Mouse (Mus musculus): ENCODE results near the gene Gpx3. TPM values are rescaled to one million over a fixed set of nuclear protein-coding genes. Genes with fewer than 3 reads are reported as not detected.

The Gpx3 gene
- polyA plus RNA-seq, 1 experiment from 2014 or later, result 156 TPM

GRCm38 (mm10) chr11:54920127-54920972 lies 18.1 kb downstream of the Gpx3 start:
- Histone ChIP-seq H3K9me3 (replicated peaks) (no peaks in the 10 kb centered on the region), H3K36me3 (peaks cover 85% of the 10 kb centered on the region), H3K4me2 (no peak overlapping the region), H3K27me3 (no peaks in the 10 kb centered on the region), H3K27ac (no peak overlapping the region), H3K4me3 (replicated peaks) (no peak overlapping the region), H3K9ac (no peak overlapping the region), H3K4me1 (peaks cover 19% of the 10 kb centered on the region)
- ATAC-seq (replicated peaks; ENCODE audit: low FRiP score), result 0 out of 2 replicates have a peak, but pooled peaks have one; percentile 40
- WGBS, result 61% methylated on average over 11 of the region's 11 CpGs

GRCm38 (mm10) chr11:54920973-54921580 lies 18.8 kb downstream of the Gpx3 start:
- Histone ChIP-seq H3K4me3 (replicated peaks) (no peak overlapping the region), H3K4me2 (no peak overlapping the region), H3K4me1 (peaks cover 19% of the 10 kb centered on the region), H3K9me3 (replicated peaks) (no peaks in the 10 kb centered on the region), H3K36me3 (peaks cover 83% of the 10 kb centered on the region), H3K27ac (peak overlapping the region; percentile 63), H3K27me3 (no peaks in the 10 kb centered on the region), H3K9ac (no peak overlapping the region)
- ATAC-seq (replicated peaks; ENCODE audit: low FRiP score), result no peak
- 67% methylated on average over 6 of the region's 6 CpGs for WGBS

- H3K4me1 ChIP-seq, result peaks cover 19% of the 10 kb centered on the region
- H3K4me2 ChIP-seq, result no peak overlapping the region
- no peak overlapping the region for H3K9ac ChIP-seq
- 42% methylated on average over 7 of the region's 7 CpGs for WGBS
- no peak overlapping the region for H3K4me3 ChIP-seq (replicated peaks)
- H3K27me3 ChIP-seq, result no peaks in the 10 kb centered on the region
- no peaks in the 10 kb centered on the region for H3K9me3 ChIP-seq (replicated peaks)
- peaks cover 83% of the 10 kb centered on the region for H3K36me3 ChIP-seq
- ATAC-seq (replicated peaks; ENCODE audit: low FRiP score), result peak; percentile 59; the same call in 1 of the 2 replicates
- H3K27ac ChIP-seq, result peak overlapping the region; percentile 63
These were observed 19.5 kb downstream of the Gpx3 start for GRCm38 (mm10) chr11:54921798-54922197.

- Histone ChIP-seq H3K4me1 (peaks cover 19% of the 10 kb centered on the region), H3K27me3 (no peaks in the 10 kb centered on the region), H3K36me3 (peaks cover 83% of the 10 kb centered on the region), H3K4me2 (no peak overlapping the region), H3K4me3 (replicated peaks) (no peak overlapping the region), H3K9me3 (replicated peaks) (no peaks in the 10 kb centered on the region), H3K27ac (no peak overlapping the region), H3K9ac (no peak overlapping the region)
- WGBS, result 82% methylated on average over 3 of the region's 3 CpGs
- ATAC-seq (replicated peaks; ENCODE audit: low FRiP score), result no peak
These were observed 20.2 kb downstream of the Gpx3 start for GRCm38 (mm10) chr11:54922488-54922887.

GRCm38 (mm10) chr11:54924145-54924544 lies 21.9 kb downstream of the Gpx3 start:
- Histone ChIP-seq H3K27me3 (no peaks in the 10 kb centered on the region), H3K9me3 (replicated peaks) (no peaks in the 10 kb centered on the region), H3K36me3 (peaks cover 83% of the 10 kb centered on the region), H3K27ac (no peak overlapping the region), H3K4me3 (replicated peaks) (no peak overlapping the region), H3K4me1 (peaks cover 19% of the 10 kb centered on the region), H3K4me2 (no peak overlapping the region), H3K9ac (no peak overlapping the region)
- WGBS, result 79% methylated on average over 14 of the region's 14 CpGs
- ATAC-seq (replicated peaks; ENCODE audit: low FRiP score), result no peak

GRCm38 (mm10) chr11:54927346-54928140 lies 25.3 kb downstream of the Gpx3 start:
- H3K4me3 ChIP-seq (replicated peaks), result no peak overlapping the region
- peak; percentile 46; the same call in 1 of the 2 replicates for ATAC-seq (replicated peaks; ENCODE audit: low FRiP score)
- H3K36me3 ChIP-seq, result peaks cover 92% of the 10 kb centered on the region
- H3K4me1 ChIP-seq, result 0 out of 2 replicates have a peak, but pooled peaks cover 8% of the 10 kb centered on the region
- WGBS, result 80% methylated on average over 14 of the region's 14 CpGs
- H3K27ac ChIP-seq, result no peak overlapping the region
- H3K27me3 ChIP-seq, result no peaks in the 10 kb centered on the region
- H3K9ac ChIP-seq, result no peak overlapping the region
- H3K9me3 ChIP-seq (replicated peaks), result no peaks in the 10 kb centered on the region
- H3K4me2 ChIP-seq, result no peak overlapping the region

- 86% methylated on average over 3 of the region's 3 CpGs for WGBS
- no peak overlapping the region for H3K27ac ChIP-seq
- no peak overlapping the region for H3K4me2 ChIP-seq
- H3K9me3 ChIP-seq (replicated peaks), result no peaks in the 10 kb centered on the region
- H3K4me1 ChIP-seq, result 0 out of 2 replicates have a peak, but pooled peaks cover 2% of the 10 kb centered on the region
- H3K36me3 ChIP-seq, result peaks cover 90% of the 10 kb centered on the region
- no peaks in the 10 kb centered on the region for H3K27me3 ChIP-seq
- H3K9ac ChIP-seq, result no peak overlapping the region
- ATAC-seq (replicated peaks; ENCODE audit: low FRiP score), result no peak
- H3K4me3 ChIP-seq (replicated peaks), result no peak overlapping the region
These were observed 26.0 kb downstream of the Gpx3 start for GRCm38 (mm10) chr11:54928219-54928618.

- Histone ChIP-seq H3K9me3 (replicated peaks) (no peaks in the 10 kb centered on the region), H3K4me1 (no peaks in the 10 kb centered on the region), H3K27ac (no peak overlapping the region), H3K36me3 (peaks cover 90% of the 10 kb centered on the region), H3K27me3 (no peaks in the 10 kb centered on the region), H3K9ac (no peak overlapping the region), H3K4me3 (replicated peaks) (no peak overlapping the region), H3K4me2 (no peak overlapping the region)
- 66% methylated on average over 7 of the region's 7 CpGs for WGBS
- ATAC-seq (replicated peaks; ENCODE audit: low FRiP score), result no peak
These were observed 26.6 kb downstream of the Gpx3 start for GRCm38 (mm10) chr11:54928886-54929285.

- no peaks in the 10 kb centered on the region for H3K9me3 ChIP-seq (replicated peaks)
- H3K36me3 ChIP-seq, result peaks cover 87% of the 10 kb centered on the region
- WGBS, result 89% methylated on average over 6 of the region's 6 CpGs
- H3K4me3 ChIP-seq (replicated peaks), result no peak overlapping the region
- no peak for ATAC-seq (replicated peaks; ENCODE audit: low FRiP score)
- H3K27ac ChIP-seq, result no peak overlapping the region
- H3K27me3 ChIP-seq, result no peaks in the 10 kb centered on the region
- H3K9ac ChIP-seq, result no peak overlapping the region
- H3K4me2 ChIP-seq, result no peak overlapping the region
- H3K4me1 ChIP-seq, result no peaks in the 10 kb centered on the region
These were observed 27.0 kb downstream of the Gpx3 start for GRCm38 (mm10) chr11:54929290-54929689.

- Histone ChIP-seq H3K9ac (no peak overlapping the region), H3K27ac (no peak overlapping the region), H3K9me3 (replicated peaks) (no peaks in the 10 kb centered on the region), H3K36me3 (peaks cover 84% of the 10 kb centered on the region), H3K4me2 (no peak overlapping the region), H3K4me3 (replicated peaks) (no peak overlapping the region), H3K4me1 (no peaks in the 10 kb centered on the region), H3K27me3 (no peaks in the 10 kb centered on the region)
- ATAC-seq (replicated peaks; ENCODE audit: low FRiP score), result no peak
- WGBS, result 87% methylated on average over 8 of the region's 8 CpGs
These were observed 27.5 kb downstream of the Gpx3 start for GRCm38 (mm10) chr11:54929744-54930143.

GRCm38 (mm10) chr11:54930318-54930979 lies 28.2 kb downstream of the Gpx3 start:
- no peaks in the 10 kb centered on the region for H3K27me3 ChIP-seq
- no peak for ATAC-seq (replicated peaks; ENCODE audit: low FRiP score)
- H3K9ac ChIP-seq, result no peak overlapping the region
- H3K36me3 ChIP-seq, result peaks cover 79% of the 10 kb centered on the region
- H3K4me1 ChIP-seq, result no peaks in the 10 kb centered on the region
- no peak overlapping the region for H3K4me2 ChIP-seq
- no peak overlapping the region for H3K27ac ChIP-seq
- H3K9me3 ChIP-seq (replicated peaks), result no peaks in the 10 kb centered on the region
- H3K4me3 ChIP-seq (replicated peaks), result no peak overlapping the region
- 74% methylated on average over 7 of the region's 7 CpGs for WGBS

All from kidney, embryonic 15.5 days (tissue).